Mouse (Mus musculus) E14TG2a.4 (cell line): ENCODE measurements around the gene Meox2.
A peak's percentile ranks its signal among the peaks of the same experiment; 100 is the strongest.

Experiments used
- H3K27me3 ChIP-seq: 2 replicates; pipeline ENCODE4 v1.6.1; 2014; ENCODE audit warnings: low read length, control low read depth; ENCODE audit not compliant: insufficient read depth
- H3K36me3 ChIP-seq: 2 replicates; pipeline ENCODE4 v1.6.1; 2014; ENCODE audit warnings: low read length, control low read depth; ENCODE audit not compliant: insufficient read depth
- H3K4me1 ChIP-seq: replicated peaks from 2 replicates; pipeline ENCODE4 v1.6.1; 2014; ENCODE audit warnings: low read depth, low read length, control low read depth
- H3K4me3 ChIP-seq: replicated peaks from 2 replicates; pipeline ENCODE4 v1.5.1; 2014; ENCODE audit warnings: mild to moderate bottlenecking, low read length
- H3K9me3 ChIP-seq: 2 replicates; pipeline ENCODE4 v1.6.1; 2014; ENCODE audit warnings: low read length, control low read depth
- CTCF ChIP-seq: conservative IDR thresholded peaks from 2 replicates; pipeline ENCODE4 v1.5.1; 2014; ENCODE audit warnings: low read length
- NANOG ChIP-seq: IDR thresholded peaks from 2 replicates; pipeline ENCODE4 v1.6.1; 2014; ENCODE audit warnings: borderline replicate concordance, low read length, mixed read lengths
- POU5F1 ChIP-seq: IDR thresholded peaks from 2 replicates; pipeline ENCODE4 v1.6.1; 2014; ENCODE audit warnings: low read length, borderline replicate concordance

The Meox2 gene

DNA sequence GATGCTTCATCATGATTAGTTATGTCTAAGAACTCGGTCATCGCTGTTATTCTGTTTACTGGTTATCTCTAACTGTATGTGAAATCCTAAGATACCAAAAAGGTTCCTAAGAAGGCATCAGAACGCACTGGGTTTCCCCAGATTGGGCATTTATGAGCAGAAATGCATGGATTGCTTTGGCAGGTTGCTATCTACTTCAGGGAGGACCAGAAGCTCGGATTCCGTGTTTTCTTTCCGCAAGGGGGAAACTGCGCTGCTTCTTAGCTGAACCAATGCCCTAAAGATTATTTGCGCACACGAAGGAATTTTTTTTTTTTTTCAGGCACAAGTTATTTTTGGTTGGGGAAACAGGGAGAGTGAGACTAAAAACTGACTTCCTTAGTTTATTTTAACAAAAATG is 2.6 kb downstream of the Meox2 start:
- TF ChIP-seq POU5F1 (no peak), CTCF (no peak), NANOG (no peak)
- no peaks in the 10 kb centered on the region for H3K36me3 ChIP-seq
- H3K4me3 ChIP-seq, result no peak overlapping the region
- H3K27me3 ChIP-seq, result peaks cover 40% of the 10 kb centered on the region
- peaks cover 37% of the 10 kb centered on the region for H3K4me1 ChIP-seq
- no peaks in the 10 kb centered on the region for H3K9me3 ChIP-seq

DNA sequence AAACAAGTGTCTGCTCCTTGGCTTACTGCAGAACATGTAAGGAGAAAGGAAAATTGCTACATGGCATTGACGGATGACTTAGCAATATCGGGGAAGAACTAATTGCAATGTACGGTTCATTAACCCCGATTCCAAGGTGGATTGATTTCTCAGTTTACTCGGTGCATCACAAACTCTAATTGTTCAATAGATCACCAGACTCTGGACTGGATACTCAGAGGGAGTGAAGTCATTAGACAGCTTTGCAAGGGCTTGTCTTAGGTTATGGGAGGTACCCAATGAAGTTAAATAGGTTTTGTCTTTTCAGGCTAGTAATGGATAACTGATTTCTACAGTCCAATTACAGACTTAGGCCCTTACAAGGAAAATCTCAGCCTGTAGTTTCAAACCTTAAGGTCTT is 10.9 kb downstream of the Meox2 start:
- Histone ChIP-seq H3K4me1 (no peaks in the 10 kb centered on the region), H3K4me3 (no peak overlapping the region), H3K27me3 (no peaks in the 10 kb centered on the region), H3K36me3 (no peaks in the 10 kb centered on the region), H3K9me3 (no peaks in the 10 kb centered on the region)
- TF ChIP-seq CTCF, result no peak
- TF ChIP-seq NANOG, result no peak
- no peak for TF ChIP-seq POU5F1

DNA sequence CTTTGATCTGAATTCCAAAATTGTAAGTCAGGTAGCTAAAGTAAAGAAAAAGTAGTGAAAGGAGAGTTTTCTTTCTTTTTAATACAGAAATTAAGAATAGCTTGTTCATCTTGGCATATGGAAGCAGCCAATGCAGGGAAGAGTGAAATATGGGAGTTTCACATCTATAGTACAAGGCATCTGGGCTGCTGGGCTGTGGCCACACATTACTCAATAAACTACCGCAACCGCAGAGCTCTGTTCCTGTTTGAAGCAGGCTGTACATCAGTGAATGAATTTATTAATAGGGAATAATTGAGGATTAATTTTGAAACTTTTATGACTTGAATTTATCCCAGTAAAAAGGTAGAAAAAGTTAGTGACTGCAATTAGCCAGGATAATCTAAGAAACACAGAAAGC is 15.4 kb downstream of the Meox2 start:
- Histone ChIP-seq H3K4me1 (no peaks in the 10 kb centered on the region), H3K4me3 (no peak overlapping the region), H3K36me3 (no peaks in the 10 kb centered on the region), H3K9me3 (no peaks in the 10 kb centered on the region), H3K27me3 (no peaks in the 10 kb centered on the region)
- TF ChIP-seq POU5F1, result no peak
- TF ChIP-seq CTCF, result no peak
- no peak for TF ChIP-seq NANOG

DNA sequence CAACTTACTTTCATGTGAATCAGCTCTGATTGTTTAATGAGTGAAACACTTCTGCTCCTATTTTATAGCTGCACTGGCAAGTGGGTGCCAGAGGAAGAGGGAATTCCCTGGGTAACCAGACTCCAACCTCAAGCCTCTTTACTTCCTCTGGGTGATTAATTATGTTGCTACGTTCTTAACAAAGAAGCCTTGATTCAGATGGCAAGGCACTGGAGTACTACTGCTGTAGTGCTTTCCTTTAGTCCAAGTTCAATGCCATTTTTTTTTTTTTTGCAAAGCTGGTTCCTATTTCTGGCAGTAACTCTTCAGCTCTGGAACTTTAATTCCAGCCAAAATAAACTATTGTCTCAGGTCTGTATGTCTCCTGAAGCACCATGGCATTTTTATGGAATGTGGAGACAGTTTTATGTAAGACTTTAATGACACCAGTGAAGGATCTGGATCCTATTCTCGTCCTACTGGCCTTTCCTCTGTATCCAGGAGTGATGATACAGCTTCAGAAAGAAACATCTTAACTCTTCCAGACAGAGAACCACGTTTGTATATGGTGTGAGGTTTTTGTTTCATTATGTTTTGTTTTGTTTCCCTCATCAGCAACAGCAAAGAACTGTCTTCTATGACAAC is 33.9 kb downstream of the Meox2 start:
- Histone ChIP-seq H3K9me3 (no peaks in the 10 kb centered on the region), H3K4me1 (no peaks in the 10 kb centered on the region), H3K4me3 (no peak overlapping the region), H3K36me3 (no peaks in the 10 kb centered on the region), H3K27me3 (no peaks in the 10 kb centered on the region)
- no peak for TF ChIP-seq NANOG
- TF ChIP-seq POU5F1, result no peak
- TF ChIP-seq CTCF, result no peak

DNA sequence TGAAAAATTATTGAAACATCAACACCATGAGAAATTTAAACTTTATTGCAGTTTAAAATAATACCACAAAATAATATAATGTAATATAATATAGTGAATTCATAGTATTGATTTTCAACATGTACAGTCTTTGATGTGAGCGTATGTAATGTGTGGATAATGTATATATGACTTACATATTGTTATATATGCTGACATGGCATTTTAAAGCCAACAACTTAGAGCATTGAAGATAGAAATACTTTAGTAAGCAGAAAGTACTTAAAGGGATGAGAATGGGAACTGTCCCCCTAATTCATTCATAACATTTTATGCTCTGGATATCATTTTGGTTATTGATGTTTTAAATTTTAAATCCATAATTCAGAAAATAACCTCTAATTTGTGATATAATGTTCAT is 35.5 kb downstream of the Meox2 start:
- Histone ChIP-seq H3K9me3 (no peaks in the 10 kb centered on the region), H3K4me1 (no peaks in the 10 kb centered on the region), H3K4me3 (no peak overlapping the region), H3K36me3 (no peaks in the 10 kb centered on the region), H3K27me3 (no peaks in the 10 kb centered on the region)
- TF ChIP-seq POU5F1 (no peak), CTCF (no peak), NANOG (no peak)

DNA sequence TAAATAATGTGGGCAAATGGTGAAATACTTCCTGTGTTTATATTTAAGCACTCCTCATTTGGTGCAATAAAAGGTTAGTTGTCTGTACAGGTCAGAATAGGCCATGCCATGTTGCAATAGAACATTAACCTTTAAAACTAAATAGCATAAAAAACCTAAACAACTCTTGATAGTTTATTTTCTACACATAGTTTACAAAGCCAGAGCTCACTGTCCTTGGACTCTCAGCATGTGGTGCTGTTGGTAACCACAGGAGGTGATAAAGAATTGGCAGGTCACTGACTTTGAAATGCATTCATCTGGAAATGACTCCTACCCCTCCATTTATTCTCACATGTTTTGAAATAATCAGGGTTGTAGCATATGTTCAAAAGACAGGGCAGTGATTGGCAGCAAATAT is 59.4 kb downstream of the Meox2 start:
- Histone ChIP-seq H3K4me1 (0 out of 2 replicates have a peak, but pooled peaks cover 3% of the 10 kb centered on the region), H3K9me3 (no peaks in the 10 kb centered on the region), H3K27me3 (no peaks in the 10 kb centered on the region), H3K4me3 (no peak overlapping the region), H3K36me3 (no peaks in the 10 kb centered on the region)
- TF ChIP-seq NANOG (no peak), CTCF (no peak), POU5F1 (no peak)

DNA sequence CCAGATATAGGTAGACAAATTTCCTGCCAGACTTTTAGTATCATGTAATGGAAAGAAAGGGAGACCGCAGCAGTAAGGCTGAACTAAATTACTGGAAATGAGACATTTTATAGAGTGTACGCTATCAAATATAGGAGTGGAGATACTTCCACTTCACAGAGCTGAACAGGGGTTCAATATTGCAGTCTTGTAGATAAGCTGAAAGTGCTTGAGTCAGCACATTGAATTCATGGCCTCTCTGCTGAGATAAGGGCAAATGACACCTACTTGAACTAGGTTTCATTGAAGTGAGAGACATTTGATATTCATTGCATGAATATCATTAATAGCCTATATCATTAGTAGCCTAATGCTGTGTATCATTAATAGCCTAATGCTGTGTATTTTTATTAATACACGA is 65.0 kb downstream of the Meox2 start:
- Histone ChIP-seq H3K4me1 (peaks cover 5% of the 10 kb centered on the region; the same call in 1 of the 2 replicates), H3K27me3 (no peaks in the 10 kb centered on the region), H3K36me3 (no peaks in the 10 kb centered on the region), H3K4me3 (no peak overlapping the region), H3K9me3 (no peaks in the 10 kb centered on the region)
- TF ChIP-seq POU5F1 (no peak), CTCF (no peak), NANOG (no peak)

DNA sequence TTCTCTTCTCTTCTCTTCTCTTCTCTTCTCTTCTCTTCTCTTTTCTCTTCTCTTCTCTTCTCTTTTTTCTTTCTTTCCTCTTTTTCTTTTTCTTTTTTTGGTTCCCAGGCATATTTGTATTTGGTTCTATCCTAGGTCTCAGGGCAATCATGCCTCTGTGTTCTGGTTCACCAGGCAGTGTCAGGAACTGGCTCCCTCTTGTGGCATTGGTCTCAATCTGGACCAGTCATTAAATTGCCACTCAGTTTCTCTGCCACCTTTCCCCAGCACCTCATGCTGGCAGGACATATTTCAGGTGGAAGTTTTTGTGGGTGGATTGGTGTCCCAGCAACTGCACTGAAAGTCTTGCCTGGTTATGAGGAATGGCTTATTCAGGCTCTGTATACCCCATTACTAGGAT is 75.3 kb downstream of the Meox2 start:
- Histone ChIP-seq H3K36me3 (no peaks in the 10 kb centered on the region), H3K4me3 (no peak overlapping the region)
- peak; percentile 27 for TF ChIP-seq CTCF
- TF ChIP-seq NANOG, result no peak
- TF ChIP-seq POU5F1, result no peak

DNA sequence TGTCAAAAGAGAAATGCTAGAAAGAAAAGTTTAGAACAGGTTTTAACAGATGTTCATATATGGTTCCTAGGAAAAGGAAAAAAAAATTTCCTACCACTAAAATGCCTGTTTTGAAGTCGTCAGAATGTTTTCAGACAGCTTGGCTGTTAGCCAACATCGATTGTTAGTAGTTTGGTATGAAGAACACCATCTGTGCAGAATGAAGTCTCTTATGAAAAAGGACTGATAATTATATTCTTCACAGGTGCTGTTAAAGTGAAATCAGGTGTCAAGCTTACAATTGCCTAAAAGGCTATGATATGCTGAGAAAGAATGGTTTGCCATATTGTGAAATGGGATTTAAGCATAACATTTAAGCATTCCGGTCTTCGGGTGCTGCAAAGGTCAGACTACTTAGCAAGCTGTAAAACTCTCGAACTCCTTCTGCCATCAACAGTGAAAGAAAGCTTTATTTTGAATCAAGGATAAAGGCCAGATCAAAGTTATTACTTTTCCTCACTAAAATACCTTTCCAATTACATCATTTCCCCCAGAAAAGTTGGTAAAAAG is 80.7 kb downstream of the Meox2 start:
- Histone ChIP-seq H3K36me3 (no peaks in the 10 kb centered on the region), H3K4me3 (no peak overlapping the region), H3K4me1 (no peaks in the 10 kb centered on the region), H3K9me3 (no peaks in the 10 kb centered on the region), H3K27me3 (no peaks in the 10 kb centered on the region)
- TF ChIP-seq CTCF (no peak), POU5F1 (no peak), NANOG (no peak)

More for the DNA sequence above, 75.3 kb downstream of the Meox2 start:
- Histone ChIP-seq H3K27me3 (no peaks in the 10 kb centered on the region), H3K4me1 (no peaks in the 10 kb centered on the region), H3K9me3 (no peaks in the 10 kb centered on the region)
